Mouse (Mus musculus) testis, adult 2 months (tissue): ENCODE measurements at regions not wholly inside any gene's neighbourhood (a gene's known extent, or its start where the extent isn't known, plus 50 kb on each side); places are given as distances from the start of the nearest gene placed in this dataset.
A peak's percentile ranks its signal among the peaks of the same experiment; 100 is the strongest.

Experiments used
- H3K27ac ChIP-seq: fragments of 200-500 bp; 2 replicates; pipeline ENCODE4 v1.5.1; 2012; ENCODE audit warnings: low read depth, low read length; ENCODE audit not compliant: control insufficient read depth, insufficient read depth
- H3K27me3 ChIP-seq: fragments of 200-500 bp; 2 replicates; pipeline ENCODE4 v1.6.1; 2012; ENCODE audit warnings: mild to moderate bottlenecking, low read length, moderate library complexity; ENCODE audit not compliant: control insufficient read depth, insufficient read depth
- H3K36me3 ChIP-seq: fragments of 200-500 bp; 2 replicates; pipeline ENCODE4 v1.6.1; 2012; ENCODE audit warnings: mild to moderate bottlenecking, low read length; ENCODE audit not compliant: control insufficient read depth, insufficient read depth
- H3K4me1 ChIP-seq: fragments of 200-500 bp; 2 replicates; pipeline ENCODE4 v1.6.1; 2012; ENCODE audit warnings: low read length; ENCODE audit not compliant: control insufficient read depth, insufficient read depth
- H3K4me3 ChIP-seq: fragments of 200-500 bp; 2 replicates; pipeline ENCODE4 v1.5.1; 2012; ENCODE audit warnings: low read depth, mild to moderate bottlenecking, low read length, moderate library complexity, mixed read lengths; ENCODE audit not compliant: control insufficient read depth
- CTCF ChIP-seq: fragments of 200-500 bp; IDR thresholded peaks from 2 replicates; pipeline ENCODE4 v1.5.1; 2012; ENCODE audit warnings: low read depth, mild to moderate bottlenecking, inconsistent platforms, low read length, moderate library complexity; ENCODE audit not compliant: control insufficient read depth, insufficient read depth, insufficient replicate concordance
- POLR2A ChIP-seq: fragments of 200-500 bp; IDR thresholded peaks from 2 replicates; pipeline ENCODE4 v1.6.1; 2012; ENCODE audit warnings: low read depth, mild to moderate bottlenecking, inconsistent platforms, low read length, moderate library complexity; ENCODE audit not compliant: control insufficient read depth

DNA sequence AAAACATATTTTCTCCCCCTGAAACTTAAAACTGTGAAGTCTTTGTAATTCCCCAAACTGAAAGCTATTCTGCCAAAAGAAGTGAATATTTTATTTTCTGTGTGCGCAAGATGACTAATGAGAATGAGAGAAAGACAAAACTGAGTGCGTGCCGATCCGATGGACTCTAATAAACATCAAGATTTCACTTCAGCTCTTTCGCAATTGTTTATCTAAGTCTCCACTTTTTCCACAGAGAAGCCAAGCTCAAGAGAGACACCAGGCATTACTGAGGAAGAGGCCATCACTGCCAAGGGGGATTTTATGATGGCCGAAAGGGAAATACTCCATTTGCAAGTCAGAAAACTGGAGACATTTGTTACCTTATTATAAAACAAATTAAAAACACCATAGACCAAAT lies 55.0 kb upstream of the Uqcrfs1 start:
- no peaks in the 10 kb centered on the region for H3K36me3 ChIP-seq
- H3K4me1 ChIP-seq: no peaks in the 10 kb centered on the region
- TF ChIP-seq CTCF (no peak), POLR2A (no peak)
- H3K27me3 ChIP-seq: no peaks in the 10 kb centered on the region
- H3K27ac ChIP-seq: no peak overlapping the region
- H3K4me3 ChIP-seq: no peak overlapping the region

DNA sequence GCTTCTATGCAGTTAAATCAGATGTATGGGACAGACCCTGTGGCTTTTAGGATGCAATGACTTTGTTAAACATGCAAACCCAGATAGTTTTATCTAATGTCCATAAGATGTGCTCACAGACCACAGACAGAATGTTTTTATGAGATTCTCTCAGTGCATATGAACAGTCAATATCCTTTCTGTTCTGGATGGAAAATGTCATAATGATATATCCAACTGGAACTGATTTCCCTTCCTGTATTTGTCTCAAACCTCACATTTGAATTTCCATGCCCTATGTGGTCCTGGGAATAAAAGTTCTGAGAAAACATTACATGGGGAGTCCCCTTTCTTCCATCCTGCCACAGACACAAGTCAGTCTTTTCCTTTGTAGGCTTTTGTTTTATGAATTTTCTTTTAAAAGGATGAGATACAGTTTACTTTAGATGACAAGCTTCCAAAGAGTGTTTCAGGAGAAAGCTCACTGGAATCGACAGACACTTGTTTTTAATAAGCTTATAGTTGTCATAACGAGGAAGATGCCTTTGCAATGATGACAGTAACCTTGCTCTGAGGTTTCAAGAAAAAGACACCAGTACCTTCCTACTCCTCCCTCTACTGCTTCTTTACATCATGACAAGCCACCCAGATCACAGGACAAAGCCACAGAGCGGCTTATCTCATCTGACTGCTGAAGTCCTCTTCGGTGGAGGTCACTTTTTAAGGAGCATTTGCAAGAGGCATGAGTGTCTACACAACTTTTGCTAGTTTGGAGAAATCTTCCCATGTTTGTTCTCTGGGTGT lies 55.7 kb upstream of the Uqcrfs1 start:
- no peak for TF ChIP-seq POLR2A
- no peak for TF ChIP-seq CTCF
- Histone ChIP-seq H3K4me1 (no peaks in the 10 kb centered on the region), H3K27ac (no peak overlapping the region), H3K36me3 (no peaks in the 10 kb centered on the region), H3K27me3 (no peaks in the 10 kb centered on the region), H3K4me3 (no peak overlapping the region)

DNA sequence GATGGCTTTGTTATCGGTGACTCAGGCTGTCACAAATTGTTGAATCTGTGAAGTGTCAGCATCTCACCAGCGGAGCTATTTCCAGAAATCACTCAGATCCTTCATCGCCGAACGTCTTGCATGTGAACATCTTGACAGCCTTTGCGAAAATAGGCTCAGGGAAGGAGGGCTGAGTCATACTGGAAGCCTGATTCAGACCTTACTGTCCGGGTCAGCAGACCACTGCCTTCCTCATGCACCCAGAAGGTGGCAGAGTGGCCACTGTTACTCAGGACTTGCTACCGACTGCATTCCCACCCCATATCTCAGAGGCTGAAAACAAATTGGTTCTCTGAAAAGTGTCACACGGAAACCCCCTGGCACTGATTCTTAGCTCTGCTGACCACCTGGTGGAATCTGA lies 55.9 kb upstream of the Dusp22 start:
- Histone ChIP-seq H3K4me3 (no peak overlapping the region), H3K36me3 (no peaks in the 10 kb centered on the region), H3K27me3 (no peaks in the 10 kb centered on the region), H3K27ac (no peak overlapping the region), H3K4me1 (no peaks in the 10 kb centered on the region)
- TF ChIP-seq CTCF (peak; percentile 19; the same call in 1 of the 2 replicates), POLR2A (no peak)

DNA sequence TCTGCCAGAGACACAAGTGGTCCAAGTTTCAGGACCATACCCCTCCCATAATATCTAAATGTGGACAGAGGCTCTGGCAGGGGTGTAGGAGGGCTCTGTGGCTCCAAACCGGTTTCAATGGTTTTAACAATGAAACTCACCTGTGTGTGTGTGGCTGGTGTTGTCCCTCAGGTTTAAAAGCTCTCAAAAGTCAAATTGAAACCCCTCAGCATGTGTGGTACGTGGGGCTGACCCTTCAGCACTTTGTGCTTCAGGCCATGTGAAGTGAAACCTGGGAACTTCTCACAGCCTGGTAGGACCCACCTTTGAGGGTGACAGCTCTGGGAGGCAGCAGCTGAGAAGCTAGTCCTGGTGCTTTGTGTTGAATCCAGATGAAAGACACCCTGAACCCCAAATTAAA lies 52.5 kb upstream of the Dusp22 start:
- no peaks in the 10 kb centered on the region for H3K36me3 ChIP-seq
- TF ChIP-seq CTCF: no peak
- TF ChIP-seq POLR2A: no peak
- H3K4me1 ChIP-seq: no peaks in the 10 kb centered on the region
- no peak overlapping the region for H3K27ac ChIP-seq
- H3K4me3 ChIP-seq: no peak overlapping the region
- H3K27me3 ChIP-seq: no peaks in the 10 kb centered on the region

DNA sequence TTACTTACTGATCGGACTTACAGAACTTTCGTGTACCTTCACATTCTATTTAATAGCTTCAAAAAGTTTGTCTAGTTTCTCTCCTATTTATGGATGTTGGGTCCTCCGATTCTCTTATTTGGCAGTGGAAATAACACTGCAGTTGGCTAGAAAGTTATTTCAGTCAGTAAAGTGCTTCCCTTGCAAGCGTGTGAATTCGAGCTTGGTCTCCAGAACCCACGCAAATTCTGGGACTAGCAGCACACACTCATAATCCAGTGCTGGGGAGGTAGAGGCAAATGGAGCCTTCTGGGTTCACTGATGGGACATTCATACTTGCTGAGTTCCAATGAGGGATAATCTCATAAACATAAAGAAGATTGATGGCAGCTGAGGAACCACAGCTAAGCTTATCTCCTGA lies 51.9 kb upstream of the Dusp22 start:
- Histone ChIP-seq H3K4me3 (no peak overlapping the region), H3K4me1 (no peaks in the 10 kb centered on the region), H3K27ac (no peak overlapping the region), H3K27me3 (no peaks in the 10 kb centered on the region), H3K36me3 (no peaks in the 10 kb centered on the region)
- no peak for TF ChIP-seq CTCF
- no peak for TF ChIP-seq POLR2A

DNA sequence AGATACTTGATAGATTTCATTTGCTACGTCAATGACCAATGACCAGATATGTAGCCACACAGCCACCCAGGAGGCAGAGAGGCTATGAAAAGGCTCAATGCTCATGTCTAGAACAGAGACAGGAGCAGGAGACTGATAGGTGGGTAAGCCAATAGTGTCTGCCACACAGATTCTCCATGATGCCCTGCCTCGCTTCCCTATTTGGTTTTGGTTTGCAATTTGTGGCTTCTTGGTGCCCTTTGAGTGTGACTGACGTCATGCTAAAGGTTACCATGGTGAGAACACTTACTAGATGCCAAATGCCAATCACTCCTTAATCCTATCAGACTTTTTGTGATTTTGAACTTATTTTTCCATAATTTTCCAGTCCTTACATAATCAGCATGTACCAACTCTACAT lies 50.0 kb upstream of the Dusp22 start:
- no peaks in the 10 kb centered on the region for H3K36me3 ChIP-seq
- H3K27me3 ChIP-seq: no peaks in the 10 kb centered on the region
- no peak overlapping the region for H3K4me3 ChIP-seq
- H3K27ac ChIP-seq: no peak overlapping the region
- H3K4me1 ChIP-seq: no peaks in the 10 kb centered on the region
- no peak for TF ChIP-seq CTCF
- no peak for TF ChIP-seq POLR2A
